Mouse (Mus musculus) adrenal gland, postnatal 10 days (tissue): ENCODE measurements at regions not wholly inside any gene's neighbourhood (a gene's known extent, or its start where the extent isn't known, plus 50 kb on each side); places are given as distances from the start of the nearest gene placed in this dataset.

Experiments used
- DNase-seq: peaks from one replicate; pipeline ENCODE4 v3.0.0; 2021; ENCODE audit warnings: mixed read lengths

DNA sequence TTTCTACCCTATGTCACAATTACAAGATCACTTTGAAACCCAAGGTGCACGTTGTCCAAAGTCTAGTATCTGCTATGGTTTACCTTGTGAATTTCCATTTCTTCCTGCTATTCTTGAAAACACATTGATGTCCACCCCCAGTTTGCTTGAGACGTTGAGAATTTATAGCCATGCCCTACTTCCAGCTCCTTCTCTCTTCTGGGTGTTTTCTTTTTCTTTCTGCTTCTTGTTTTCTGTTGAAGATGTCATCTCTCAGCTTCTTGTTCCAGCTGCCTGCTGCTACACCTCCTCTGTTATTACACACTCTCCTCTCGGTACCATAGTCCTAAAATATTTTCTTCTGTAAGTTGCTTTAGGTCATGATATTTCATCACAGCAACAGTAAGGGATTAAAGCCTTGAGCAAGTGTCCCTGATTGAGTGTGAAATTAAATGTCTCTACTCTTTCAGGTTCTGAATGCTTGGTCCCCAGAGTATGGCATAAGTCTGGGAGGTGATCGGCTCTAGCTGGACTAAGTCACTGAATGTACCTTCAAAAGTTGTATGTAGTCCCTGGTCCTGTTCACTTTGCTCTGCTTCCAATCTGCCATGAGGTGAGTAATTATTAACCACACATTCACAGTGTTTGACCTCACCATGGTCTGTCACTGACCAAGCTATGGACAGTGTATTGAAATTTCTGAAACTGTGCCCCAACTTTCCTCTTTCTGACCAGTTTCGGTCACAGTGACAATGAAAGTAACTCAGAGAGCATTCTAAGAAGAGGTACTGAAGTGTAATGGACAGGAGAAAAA, 718.1 kb downstream of the Epm2a start:
- no peak for DNase-seq

DNA sequence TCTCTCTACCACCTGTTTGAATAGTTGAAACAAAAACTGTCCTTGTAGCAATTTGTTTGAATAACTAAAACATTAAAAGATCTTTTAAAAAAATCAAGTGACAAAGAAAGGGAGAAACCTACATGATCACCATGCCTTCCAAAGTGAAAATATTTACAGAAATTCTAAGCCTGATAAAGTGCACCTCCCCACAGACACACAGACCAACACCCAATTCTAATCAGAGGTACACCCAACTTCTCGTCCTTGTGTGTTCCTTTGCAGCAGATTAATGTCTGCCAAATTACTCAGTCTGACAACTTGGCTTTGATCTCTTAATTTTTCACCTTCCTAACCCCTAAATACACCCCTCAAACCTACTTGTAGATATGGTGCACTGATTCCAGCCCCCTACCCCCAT, 719.1 kb downstream of the Epm2a start:
- no peak for DNase-seq

DNA sequence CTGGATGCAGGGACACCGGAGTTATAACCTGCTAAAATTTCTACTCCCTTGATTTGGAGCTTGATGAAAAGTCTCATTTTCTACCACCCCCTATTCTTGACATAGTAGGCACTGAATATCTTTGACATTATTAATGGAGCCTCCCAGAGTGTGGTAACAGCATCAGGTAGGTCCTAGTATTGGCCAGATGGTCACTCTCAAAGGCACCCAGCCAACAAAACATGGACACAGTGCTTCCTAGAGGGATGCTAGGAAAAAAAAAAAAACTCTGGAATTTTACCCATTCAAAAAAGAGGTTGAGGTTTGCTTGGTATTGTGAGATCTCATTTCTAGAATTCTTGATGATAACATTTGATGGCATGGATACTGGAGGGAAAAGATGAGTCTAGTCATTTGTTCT, 740.8 kb downstream of the Epm2a start:
- no peak for DNase-seq

DNA sequence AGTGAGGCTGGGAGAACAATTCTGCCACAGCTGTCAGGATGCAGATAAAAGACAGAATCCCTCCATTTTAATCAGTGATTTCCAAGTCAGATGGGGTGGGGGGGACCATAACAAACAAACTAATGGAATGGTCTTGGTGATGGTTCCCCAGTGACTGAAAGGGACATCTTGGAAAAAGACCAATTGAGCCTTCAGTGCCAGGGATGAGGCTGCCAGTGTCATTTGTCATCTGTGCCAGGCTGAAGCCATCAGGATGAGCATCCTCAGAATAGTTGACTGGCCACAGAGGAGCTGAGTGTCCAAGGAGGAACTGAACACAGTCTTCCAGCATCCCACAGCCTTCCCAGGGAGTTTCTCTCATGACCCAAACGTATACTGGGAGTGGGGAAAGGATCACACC, 749.3 kb downstream of the Epm2a start:
- DNase-seq, result no peak

DNA sequence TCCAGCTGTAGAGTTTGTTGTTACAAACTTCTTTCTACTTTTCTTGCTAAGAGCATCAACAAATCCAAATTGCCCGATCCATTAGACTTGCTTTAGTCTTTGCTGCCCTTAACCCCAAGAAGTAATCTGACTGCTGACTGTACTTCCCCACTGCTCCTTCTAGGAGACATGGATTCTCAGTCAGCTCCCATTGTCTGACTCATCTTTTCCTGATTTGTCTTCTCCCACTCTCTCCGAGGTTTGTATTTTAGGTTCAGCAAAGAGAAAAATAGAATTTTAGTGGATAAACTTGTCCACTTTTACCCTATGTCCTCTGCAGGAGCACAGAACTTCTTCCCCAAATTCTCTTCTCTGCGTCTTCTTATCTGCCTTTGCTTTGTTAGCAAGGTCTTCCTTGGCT, 753.5 kb downstream of the Epm2a start:
- DNase-seq, result no peak

DNA sequence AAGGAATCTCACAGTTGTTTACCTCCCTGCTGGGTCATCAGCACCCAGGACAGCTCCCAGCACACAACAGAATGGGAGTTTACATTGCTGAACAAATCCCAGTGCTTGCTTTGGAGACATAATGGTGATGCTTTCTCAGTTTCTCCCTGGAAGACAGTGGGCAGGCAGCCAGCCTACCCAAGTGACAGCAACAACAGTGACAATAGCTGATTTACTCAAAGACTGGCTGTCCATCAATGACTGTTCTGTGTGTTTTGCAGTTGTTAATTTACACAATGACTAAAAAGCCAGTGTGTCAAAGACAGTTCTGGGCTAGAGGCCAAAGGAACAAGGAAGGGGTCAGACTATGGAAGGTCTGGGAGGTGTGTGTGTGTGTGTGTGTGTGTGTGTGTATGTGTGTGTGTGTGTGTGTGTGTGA, 762.2 kb downstream of the Utrn start:
- DNase-seq, result peak; percentile 72

DNA sequence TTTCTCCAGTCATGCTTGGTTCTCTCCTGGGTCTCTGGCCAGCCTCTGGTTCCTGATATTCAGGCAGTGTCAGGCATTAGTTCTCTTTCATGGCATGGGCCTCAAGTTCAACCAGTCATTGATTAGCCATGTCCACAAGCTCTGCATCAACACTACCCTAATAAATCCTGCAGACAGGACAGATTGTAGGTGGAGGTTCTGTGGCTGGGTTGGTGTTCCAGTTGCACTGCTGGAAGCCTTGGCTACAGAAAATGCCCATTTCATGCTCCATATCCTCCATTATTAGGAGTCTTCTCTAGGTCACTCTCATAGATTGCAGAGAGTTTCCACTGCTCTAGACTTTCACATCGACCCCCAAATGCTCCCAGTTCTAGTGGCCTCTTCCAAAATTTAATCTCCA, 757.4 kb downstream of the Utrn start:
- DNase-seq, result no peak

DNA sequence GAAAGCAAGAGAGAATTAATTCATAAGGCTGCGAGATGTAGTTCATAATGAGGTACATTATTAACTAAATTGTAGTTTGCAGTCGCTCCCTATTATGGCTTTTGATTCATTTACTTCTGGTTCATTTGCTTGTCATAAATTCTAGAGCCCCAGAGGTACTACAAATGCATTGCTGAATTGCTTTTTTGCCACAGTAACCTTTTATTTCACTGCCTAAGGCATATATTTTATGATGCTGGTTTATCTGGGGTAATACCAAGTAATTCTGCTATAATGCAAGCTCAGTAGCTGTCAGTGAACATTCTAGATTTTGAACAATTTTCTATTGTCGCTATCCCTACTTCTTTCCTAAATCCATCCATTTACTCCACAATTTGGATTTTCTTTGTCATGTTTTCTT, 753.4 kb downstream of the Utrn start:
- no peak for DNase-seq

DNA sequence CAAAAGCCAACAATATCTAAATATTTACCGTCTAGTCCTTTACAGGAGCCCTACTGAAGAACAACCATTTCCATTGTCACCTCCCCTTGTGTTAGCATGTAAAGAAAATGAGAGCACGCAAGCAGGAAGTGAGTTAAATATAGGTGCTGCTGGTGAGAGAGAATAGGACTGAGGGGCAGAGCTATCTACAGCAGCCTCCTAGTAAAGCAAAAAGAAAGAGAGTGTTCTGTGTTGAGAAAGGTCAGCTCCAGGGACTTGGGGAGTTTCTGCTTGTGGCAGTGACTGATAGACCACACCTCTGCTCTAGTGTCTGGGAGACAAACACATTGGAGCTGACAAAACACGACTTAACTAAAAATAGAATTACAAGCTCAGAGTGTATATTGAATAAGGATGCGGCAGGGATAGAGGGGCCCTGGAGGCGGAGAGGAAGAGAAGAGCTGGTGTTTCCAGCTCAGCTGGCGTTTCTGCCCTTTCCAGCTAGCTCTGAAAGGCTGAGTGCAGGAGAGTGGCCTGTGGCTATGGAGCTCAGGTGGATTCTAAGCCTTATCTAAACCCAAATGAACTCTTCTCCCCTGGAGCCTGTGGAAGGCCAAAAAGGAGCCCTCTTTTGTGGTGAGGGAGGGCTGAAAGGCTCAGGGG, 752.4 kb downstream of the Utrn start:
- DNase-seq, result no peak

DNA sequence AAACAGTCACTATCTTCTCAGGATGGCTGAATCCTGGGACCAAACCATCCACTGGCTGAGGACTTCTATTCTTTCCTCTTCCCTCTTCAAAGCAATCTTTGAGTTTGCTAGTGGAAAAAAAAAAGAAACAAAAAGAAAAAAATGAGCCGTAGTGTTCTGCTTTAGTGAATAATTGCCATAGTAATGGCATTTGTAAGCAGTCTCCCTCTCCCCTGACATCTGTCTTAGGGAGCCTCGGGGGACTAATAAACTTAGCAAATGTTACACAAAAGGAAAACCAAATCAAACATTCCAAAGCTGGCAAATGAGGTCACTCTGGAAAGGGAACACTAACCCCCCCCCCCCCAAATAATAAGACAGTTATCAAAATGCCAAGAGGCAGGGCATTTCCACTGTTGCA, 744.9 kb downstream of the Utrn start:
- DNase-seq, result no peak

DNA sequence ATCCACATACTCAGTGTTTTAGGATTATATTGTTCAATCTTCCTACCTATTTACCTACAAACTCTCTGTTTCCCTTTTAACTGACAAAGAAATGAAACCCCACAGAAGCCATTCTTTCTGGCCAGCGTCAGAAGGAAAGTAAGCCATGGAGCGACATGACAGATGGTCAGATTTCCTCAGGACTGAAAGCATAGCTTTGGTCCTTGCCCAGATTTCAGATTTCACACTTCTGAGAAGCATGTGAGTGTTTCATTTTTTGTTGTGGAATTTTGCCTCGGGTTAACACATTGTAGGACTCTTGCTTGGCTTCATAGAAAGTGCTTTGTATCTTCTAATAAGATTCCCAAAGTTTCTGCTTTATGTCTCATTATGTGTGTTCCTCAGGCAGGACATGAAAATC, 739.7 kb downstream of the Utrn start:
- no peak for DNase-seq

DNA sequence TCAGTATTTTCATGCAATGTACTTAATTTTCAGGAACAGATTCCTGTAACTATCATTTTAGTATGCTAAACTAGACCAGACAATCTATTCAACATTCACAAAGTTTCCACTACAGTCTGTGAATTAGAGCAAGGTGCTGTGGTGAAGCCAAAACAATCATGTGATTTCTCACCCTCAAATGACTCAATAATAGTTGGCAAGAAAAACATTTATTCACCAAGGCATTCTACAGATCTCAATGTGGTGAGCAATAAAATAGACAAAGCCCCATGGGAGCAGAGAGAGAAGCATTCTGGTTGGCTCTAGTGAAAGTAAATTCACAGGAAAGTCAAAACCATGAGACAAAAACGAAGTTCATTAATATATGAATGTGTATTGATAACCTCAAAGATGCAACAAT, 724.5 kb downstream of the Utrn start:
- DNase-seq, result no peak

DNA sequence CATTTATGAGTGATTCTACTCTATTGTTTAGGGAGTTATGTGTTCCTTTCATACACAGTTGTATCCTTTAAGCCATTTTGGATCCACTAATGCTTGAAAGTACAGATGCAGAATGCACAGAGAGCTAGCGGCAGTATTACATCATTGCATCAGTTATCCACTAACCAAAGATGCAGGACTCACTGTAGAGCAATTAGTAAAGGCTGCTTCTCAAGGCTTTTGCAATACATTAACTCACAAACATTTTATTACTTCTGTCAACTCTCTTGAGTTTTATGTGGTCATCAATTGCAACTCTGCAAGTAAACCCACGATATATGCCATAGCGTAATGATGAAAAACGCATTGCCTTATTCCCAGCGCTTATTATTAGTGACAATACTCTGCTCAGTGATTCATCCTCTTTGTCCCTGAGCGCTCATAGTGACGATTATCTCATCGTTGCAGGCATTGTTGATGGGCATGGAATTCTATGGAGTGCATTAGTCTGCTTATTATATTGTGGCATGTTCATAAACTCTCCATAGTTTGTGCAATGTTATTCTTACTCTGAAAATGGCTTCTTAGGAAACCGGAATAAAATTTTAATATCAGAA, 722.1 kb downstream of the Utrn start:
- no peak for DNase-seq

DNA sequence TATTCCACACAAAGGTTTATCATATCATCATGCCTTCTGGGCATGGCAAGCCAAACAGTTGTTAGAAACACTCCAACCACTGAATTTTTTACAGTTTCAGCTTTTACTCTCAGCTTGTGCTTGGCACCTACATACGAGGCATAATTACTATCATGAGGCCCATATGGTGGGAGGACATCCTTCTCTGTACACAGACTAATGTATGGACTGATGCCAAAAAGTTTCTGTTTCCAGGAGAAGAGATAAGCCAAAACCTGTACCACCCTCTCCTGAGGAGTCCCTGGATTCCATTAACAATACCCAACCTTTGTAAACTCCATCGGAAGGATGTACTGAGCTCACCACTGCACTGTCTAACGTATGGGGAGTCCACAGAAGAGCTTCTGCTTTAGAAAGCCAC, 698.9 kb downstream of the Utrn start:
- DNase-seq, result no peak

DNA sequence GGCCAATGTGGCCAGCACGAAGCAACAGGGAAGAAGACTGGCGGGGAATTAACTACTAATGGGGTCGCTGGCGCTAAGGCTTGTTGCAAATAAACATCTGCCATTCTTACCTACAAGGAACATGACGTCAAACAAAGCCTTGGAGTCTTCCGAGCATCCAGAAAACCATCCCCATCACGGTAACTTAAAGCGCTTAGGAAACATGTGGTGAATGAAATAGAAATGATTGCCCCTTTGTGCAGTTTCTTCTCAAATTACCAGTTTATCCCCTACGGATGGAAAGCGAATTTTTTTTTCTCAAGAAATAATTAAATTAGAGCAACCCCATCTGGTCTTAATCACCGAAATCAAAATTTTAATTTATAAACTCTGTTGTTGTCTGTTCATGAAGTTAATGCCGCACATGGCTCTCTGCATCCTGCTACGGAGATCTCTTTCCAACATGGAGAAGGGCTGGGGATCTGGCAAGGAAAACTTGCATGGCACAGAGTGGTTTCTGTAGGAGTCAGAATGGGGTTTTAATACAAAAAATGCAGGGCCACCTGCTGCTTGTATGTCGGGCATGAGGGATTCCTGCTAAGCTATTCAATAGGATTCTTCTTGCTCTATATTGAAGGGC, 694.9 kb downstream of the Utrn start:
- DNase-seq, result no peak

DNA sequence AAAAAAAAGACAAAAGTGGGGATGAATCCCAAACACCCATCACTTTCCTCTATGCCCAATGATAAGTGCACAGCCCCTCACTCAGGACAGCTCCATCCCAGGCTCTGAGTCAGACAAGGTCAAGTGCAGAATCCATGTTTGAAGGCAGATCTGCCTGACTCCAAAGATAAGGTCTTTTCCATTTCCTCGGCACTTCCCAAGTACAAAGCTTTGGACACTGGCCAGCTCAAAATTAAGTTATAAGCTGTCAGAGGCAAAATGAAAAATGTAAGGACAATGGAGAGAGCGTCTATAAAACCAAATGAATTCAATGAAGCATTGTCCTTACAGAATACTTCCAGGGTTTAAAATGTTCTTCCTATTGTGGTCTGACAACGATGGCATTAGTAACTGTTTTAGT, 694.0 kb downstream of the Utrn start:
- peak; percentile 21 for DNase-seq

DNA sequence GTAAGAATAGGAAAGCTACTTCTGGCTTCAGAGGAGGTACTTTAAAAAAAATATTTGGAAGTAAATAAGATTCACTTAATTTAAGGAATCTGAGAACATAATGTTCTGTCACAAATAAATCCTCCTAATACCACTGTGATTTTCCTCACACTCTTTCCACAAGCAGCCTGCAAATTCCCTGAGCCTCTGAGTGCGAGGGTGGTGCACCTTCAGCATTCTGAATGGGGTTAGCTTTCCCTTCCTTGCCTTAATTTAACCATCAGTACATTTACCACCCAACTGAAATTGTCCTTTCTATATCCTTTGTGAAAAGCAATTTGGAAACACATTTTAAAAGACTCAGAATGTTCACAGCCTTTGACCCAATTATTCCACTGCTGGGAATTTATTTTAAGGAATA, 691.7 kb downstream of the Utrn start:
- no peak for DNase-seq

DNA sequence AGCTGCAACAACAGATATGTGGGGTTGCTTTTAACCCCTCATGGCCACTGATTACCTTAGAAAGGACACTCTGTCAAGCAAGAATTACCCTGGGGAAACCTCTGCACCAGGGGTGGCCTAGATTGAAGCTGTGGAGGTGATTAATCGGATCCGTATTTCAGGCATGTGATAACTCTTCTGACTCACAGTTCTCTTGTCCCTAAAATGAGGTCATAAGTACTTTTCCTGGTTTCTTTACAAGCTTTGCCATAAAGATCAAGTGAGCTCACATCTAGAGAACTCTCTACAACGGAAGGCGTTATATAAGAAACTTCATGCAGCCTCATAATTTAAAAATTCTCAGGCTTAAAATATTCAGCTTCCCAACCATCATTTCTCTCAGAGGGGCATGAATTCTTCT, 688.2 kb downstream of the Utrn start:
- no peak for DNase-seq

DNA sequence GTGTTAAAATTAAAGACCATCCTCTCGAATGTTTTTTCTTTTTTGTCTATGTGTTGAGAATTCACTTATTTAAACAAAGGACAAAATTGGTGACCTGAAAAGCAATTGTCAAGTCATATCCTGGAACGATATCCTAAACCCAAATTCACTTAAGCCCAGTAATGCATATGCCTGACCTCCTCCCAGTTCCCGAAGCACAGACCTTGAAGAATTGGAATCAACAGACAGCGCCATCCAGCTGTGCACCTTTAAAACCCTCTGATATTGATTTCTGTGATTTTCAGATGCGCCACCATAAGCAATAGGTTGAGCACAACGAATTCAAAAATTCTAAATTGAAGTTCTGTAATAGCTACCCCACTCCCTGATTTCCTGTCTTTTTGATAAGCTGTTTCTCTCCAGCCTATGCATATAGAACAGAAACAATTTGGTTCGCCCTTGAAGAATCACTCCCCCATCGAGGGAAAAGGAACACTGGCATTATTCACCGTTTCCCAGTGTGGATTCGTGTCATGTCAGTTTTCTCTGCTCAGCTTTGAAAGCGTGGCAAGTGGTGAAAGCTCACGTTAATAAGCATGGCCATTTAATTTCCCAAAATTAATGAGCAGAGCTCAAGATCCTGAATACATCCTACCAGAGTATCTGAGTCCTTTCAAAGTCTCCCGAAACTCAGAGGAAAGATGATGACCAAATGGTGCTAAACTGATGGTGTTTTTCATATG, 682.1 kb downstream of the Utrn start:
- no peak for DNase-seq

DNA sequence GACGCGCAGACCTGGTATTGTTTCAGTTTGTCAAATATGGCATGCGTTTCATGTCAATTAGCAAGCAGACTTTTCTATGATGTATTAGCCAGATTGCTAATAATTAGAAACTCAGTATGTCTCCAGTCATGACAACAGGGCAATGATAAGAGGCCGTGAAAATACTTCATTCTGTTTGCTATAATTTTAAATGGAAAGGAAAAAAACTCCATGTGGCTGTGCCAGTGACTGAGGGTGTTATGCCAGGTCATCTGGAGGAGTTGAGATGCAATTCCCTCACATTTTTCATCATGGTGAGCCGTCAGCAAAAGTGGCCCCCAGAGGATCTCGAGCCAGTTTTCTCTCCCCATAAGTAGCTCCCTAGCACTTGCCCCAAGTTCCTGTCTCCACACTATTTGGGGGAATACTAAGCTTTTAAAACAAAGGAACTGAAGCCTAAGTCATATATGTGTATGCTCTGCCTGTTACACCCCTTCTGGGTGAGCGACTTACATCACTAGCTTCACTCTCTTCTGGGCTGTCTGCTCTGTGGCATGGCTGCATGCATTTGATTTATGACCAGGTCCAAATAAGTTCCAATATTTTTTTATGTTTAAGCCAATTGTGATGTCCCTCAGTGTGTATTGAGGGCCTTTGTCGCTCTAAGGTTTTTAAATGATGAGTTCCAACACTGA, 681.4 kb downstream of the Utrn start:
- no peak for DNase-seq

DNA sequence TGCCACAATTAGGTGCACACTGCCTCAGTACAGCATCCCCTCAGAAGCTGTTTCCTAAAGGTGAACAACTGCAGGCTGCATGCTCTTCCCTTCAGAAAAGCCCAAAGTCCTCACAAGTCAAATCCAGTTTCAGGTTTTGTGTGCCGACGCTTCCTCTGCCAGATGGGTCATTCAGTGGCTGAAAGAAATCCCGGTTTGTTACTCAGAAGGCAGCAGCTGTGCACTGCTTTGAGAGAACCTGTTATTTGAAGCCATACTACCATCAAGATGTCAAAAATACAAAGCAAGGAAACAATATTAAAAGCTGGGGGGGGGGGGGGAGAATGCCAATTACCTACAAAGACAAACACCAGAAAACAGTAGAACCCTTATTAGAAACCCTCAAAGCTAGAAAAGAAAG, 678.7 kb downstream of the Utrn start:
- no peak for DNase-seq

DNA sequence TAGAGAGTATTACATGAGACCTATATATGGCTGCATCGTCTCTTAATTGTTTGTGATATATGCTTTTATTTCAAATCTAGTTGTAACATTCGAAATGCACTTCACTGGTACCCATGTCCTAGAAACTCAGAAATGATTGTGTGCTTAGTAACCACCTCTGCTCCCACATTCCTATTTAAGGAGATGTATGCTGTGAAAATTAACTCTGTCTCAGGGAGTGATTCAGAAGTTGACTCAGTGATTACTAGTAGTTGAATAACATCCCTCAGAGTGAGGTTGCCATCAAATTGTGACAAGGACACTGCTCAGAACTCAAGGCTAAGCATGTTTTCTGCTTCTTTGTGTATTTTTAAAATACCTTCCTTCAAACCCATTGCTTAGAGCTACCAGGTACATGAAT, 661.9 kb downstream of the Utrn start:
- DNase-seq, result no peak
